Mouse (Mus musculus) kidney, embryonic 16.5 days (tissue): ENCODE measurements around the gene Neurl1b. TPM values are rescaled to one million over a fixed set of nuclear protein-coding genes. Genes with fewer than 3 reads are reported as not detected.

ENCODE experiments used
- ATAC-seq: fragments of 200-750 bp; cut with Nextera tagmentation; 2 replicates; pipeline ENCODE4 v1.8.0; 2017; ENCODE audit warnings: moderate TSS enrichment; ENCODE audit not compliant: low FRiP score, low TSS enrichment
- H3K27ac ChIP-seq: fragments of 300-500 bp; sonication (generic); 2 replicates; pipeline ENCODE4 v1.5.1; 2014; ENCODE audit warnings: low read length
- H3K27me3 ChIP-seq: fragments of 300-500 bp; sonication (generic); 2 replicates; pipeline ENCODE4 v1.6.1; 2014; ENCODE audit warnings: low read length, control low read depth, mixed read lengths; ENCODE audit not compliant: insufficient read depth
- H3K36me3 ChIP-seq: fragments of 300-500 bp; sonication (generic); 2 replicates; pipeline ENCODE4 v1.6.1; 2014; ENCODE audit warnings: low read length, control low read depth, mixed read lengths; ENCODE audit not compliant: insufficient read depth
- H3K4me1 ChIP-seq: fragments of 300-500 bp; sonication (generic); 2 replicates; pipeline ENCODE4 v1.6.1; 2014; ENCODE audit warnings: low read length, control low read depth, mixed read lengths; ENCODE audit not compliant: insufficient read depth
- H3K4me2 ChIP-seq: fragments of 300-500 bp; sonication (generic); replicated peaks from 2 replicates; pipeline ENCODE4 v1.6.1; 2014; ENCODE audit warnings: low read depth, low read length
- H3K4me3 ChIP-seq: fragments of 300-500 bp; sonication (generic); 2 replicates; pipeline ENCODE4 v1.5.1; 2014; ENCODE audit warnings: mild to moderate bottlenecking, low read length
- H3K9ac ChIP-seq: fragments of 300-500 bp; sonication (generic); replicated peaks from 2 replicates; pipeline ENCODE4 v1.6.1; 2014; ENCODE audit warnings: low read length
- H3K9me3 ChIP-seq: fragments of 300-500 bp; sonication (generic); 2 replicates; pipeline ENCODE4 v1.6.1; 2016; ENCODE audit warnings: low read length, control low read depth
- WGBS: fragments of 180-500 bp; shearing (Covaris S2); extraction: QIAGEN DNeasy Blood & Tissue Kit; methylation state at CpG from one replicate; pipeline ENCODE4 v1.1.7; 2014; 5-methylcytosine and 5-hydroxymethylcytosine counted together
- polyA plus RNA-seq: library from polyadenylated mRNA; unstranded; fragments of >200 nt; fragmentation: Nextera tagmentation; extraction: Ambion mirVana; gene quantifications from 2 replicates; pipeline ENCODE4 v1.2.1, GENCODE M21; 2015

Gene Neurl1b
- polyA plus RNA-seq: 1.7 and 2.4 TPM in 2 replicates

DNA sequence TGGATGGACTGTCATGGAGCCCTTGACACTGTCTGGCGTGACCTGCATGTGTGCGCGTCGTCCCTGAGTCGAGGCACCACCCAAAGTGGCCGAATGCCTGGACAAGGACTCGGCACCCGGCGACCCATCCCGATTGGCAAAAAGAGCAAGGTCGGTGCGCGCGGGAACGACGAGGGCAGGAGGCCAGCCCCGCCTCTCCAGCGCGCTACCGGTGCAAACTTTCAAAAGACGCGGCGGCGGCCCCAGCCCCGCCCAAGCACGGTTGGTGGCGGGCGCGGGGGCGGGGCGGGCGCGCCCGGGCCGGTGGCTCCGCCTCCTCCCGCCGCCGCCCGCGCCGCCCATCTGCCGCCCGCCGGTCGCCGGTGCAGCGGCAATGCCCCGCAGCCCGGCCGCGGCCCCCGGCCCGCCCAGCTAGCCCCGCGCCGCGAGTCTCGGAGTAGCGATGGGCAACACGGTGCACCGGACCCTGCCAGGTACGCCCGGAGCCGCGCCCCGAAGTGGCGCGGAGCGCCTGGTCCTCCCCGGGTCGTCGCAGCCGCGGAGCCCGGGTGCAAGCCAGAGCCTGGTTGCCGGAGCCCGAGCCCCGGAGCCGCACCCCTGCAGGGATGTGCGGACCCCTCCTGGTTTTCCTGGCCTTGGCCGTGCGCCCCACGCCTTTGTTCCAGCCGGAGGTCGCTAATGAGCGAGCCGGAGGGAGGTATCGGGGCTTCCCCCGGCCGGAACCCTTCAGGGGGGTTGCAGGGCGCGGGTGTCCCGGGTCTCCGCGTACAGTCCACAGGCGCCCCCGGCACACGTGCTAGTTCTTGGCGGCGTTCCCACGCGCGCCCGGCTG, at the start of gene Neurl1b:
Gene Neurl1b (plus strand): TSS at position 307 of the 832 bp plus-strand sequence.
- ATAC-seq: peak; percentile 57
- no peaks in the 10 kb centered on the region for H3K9me3 ChIP-seq
- H3K9ac ChIP-seq: peak within 1 kb of the TSS; percentile 87
- H3K4me3 ChIP-seq: peak within 1 kb of the TSS; percentile 80
- H3K4me2 ChIP-seq: peak within 1 kb of the TSS; percentile 98
- peak within 1 kb of the TSS; percentile 41 for H3K27ac ChIP-seq
- WGBS: under 1% methylated on average over 86 of the region's 105 CpGs
- no peaks in the 10 kb centered on the region for H3K36me3 ChIP-seq
- H3K27me3 ChIP-seq: no peaks in the 10 kb centered on the region
- H3K4me1 ChIP-seq: peaks cover 23% of the 10 kb centered on the region

- Histone ChIP-seq H3K27ac (no peak overlapping the region), H3K4me3 (no peak overlapping the region), H3K9ac (no peak overlapping the region), H3K4me1 (peaks cover 53% of the 10 kb centered on the region), H3K36me3 (no peaks in the 10 kb centered on the region), H3K4me2 (no peak overlapping the region), H3K9me3 (no peaks in the 10 kb centered on the region), H3K27me3 (no peaks in the 10 kb centered on the region)
- no peak for ATAC-seq
- 67% methylated on average over 4 of the region's 4 CpGs for WGBS
Observed at GRCm38 (mm10) chr17:26366792-26367191, 47.8 kb upstream of the Neurl1b start.

- peak overlapping the region; percentile 37; the same call in 1 of the 2 replicates for H3K27ac ChIP-seq
- H3K4me1 ChIP-seq: peaks cover 42% of the 10 kb centered on the region
- no peak overlapping the region for H3K4me2 ChIP-seq
- H3K27me3 ChIP-seq: no peaks in the 10 kb centered on the region
- H3K36me3 ChIP-seq: no peaks in the 10 kb centered on the region
- peak; percentile 85 for ATAC-seq
- 48% methylated on average over 10 of the region's 10 CpGs for WGBS
- no peak overlapping the region for H3K9ac ChIP-seq
- no peak overlapping the region for H3K4me3 ChIP-seq
- H3K9me3 ChIP-seq: no peaks in the 10 kb centered on the region
Observed at GRCm38 (mm10) chr17:26368336-26368992, 46.2 kb upstream of the Neurl1b start.

DNA sequence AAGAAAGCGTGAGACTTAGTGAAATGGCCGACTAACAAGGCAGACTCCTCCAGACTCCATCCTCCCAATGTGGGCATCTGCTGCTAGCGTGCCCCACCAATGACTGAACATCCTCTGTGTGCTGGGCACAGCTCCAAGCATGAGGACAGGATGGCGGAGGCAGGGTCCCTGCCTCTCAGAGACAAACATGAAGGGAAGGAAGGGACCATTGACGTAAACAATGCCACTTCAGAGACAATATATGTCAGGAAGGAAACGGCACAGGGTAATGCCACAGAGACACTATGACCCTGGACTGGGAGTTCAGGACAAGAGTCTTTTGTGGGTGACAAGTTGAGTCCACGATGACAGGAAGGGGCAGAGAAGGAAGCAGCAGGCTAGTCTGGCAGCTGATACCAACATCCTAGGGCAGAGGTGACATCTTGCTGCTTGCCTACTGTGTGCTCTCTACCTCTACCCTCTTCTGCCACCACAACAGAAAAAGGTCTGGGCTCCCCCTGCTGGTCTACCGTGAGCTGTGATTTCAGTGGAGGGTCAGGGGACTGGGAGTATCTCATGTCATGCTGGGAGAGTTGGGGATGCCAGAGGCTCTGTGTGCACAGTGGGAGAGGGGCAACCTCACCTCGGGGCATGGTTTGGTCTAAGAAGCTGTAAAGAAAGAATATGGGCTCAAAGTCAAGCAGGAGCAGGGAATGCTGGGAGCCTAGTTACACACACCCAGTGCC, 43.9 kb upstream of the Neurl1b start:
- Histone ChIP-seq H3K4me1 (peaks cover 42% of the 10 kb centered on the region), H3K9me3 (no peaks in the 10 kb centered on the region), H3K9ac (no peak overlapping the region), H3K36me3 (no peaks in the 10 kb centered on the region), H3K4me3 (no peak overlapping the region), H3K27me3 (no peaks in the 10 kb centered on the region), H3K4me2 (no peak overlapping the region), H3K27ac (peak overlapping the region; percentile 57; the same call in 1 of the 2 replicates)
- peak; percentile 31; the same call in 1 of the 2 replicates for ATAC-seq
- 44% methylated on average over 9 of the region's 9 CpGs for WGBS

GRCm38 (mm10) chr17:26371246-26371535, 43.4 kb upstream of the Neurl1b start:
- Histone ChIP-seq H3K4me2 (no peak overlapping the region), H3K9ac (no peak overlapping the region), H3K4me3 (no peak overlapping the region), H3K4me1 (peaks cover 38% of the 10 kb centered on the region), H3K27me3 (no peaks in the 10 kb centered on the region), H3K27ac (no peak overlapping the region; the same call in 1 of the 2 replicates), H3K9me3 (no peaks in the 10 kb centered on the region), H3K36me3 (no peaks in the 10 kb centered on the region)
- no peak for ATAC-seq
- 51% methylated on average over 3 of the region's 3 CpGs for WGBS

- Histone ChIP-seq H3K4me1 (peaks cover 22% of the 10 kb centered on the region), H3K4me3 (no peak overlapping the region), H3K4me2 (no peak overlapping the region), H3K9ac (no peak overlapping the region), H3K27ac (no peak overlapping the region), H3K27me3 (no peaks in the 10 kb centered on the region), H3K9me3 (no peaks in the 10 kb centered on the region), H3K36me3 (no peaks in the 10 kb centered on the region)
- ATAC-seq: no peak
- WGBS: 70% methylated on average over 5 of the region's 5 CpGs
Observed at GRCm38 (mm10) chr17:26373211-26373610, 41.4 kb upstream of the Neurl1b start.

DNA sequence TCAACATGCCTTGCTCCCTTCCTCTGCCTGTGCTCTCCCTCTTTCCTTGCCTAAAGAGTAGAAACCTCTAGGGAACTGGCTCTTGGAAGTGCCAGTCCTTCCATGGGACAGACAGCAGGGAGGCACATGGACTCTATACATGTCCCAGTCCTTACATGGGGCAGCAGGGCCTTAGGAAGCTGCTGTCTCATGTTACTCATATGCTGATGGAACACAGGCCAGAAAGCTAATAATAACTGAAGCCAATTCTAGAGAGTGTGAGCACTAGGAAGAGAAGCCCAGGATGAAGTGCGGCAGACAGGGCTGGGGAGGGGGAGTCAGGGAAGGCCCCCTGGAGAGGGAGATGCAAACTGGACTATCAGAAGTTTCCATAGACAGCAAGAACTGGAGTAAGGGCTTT, 38.2 kb upstream of the Neurl1b start:
- Histone ChIP-seq H3K4me3 (no peak overlapping the region), H3K27me3 (no peaks in the 10 kb centered on the region), H3K9me3 (no peaks in the 10 kb centered on the region), H3K36me3 (no peaks in the 10 kb centered on the region), H3K4me2 (no peak overlapping the region), H3K27ac (no peak overlapping the region), H3K9ac (no peak overlapping the region), H3K4me1 (peaks cover 14% of the 10 kb centered on the region)
- WGBS: 57% methylated on average over 1 of the region's 1 CpGs
- ATAC-seq: no peak

GRCm38 (mm10) chr17:26376994-26377744, 37.5 kb upstream of the Neurl1b start:
- H3K4me3 ChIP-seq: no peak overlapping the region
- no peak overlapping the region for H3K9ac ChIP-seq
- peaks cover 22% of the 10 kb centered on the region for H3K4me1 ChIP-seq
- WGBS: 80% methylated on average over 4 of the region's 4 CpGs
- H3K36me3 ChIP-seq: no peaks in the 10 kb centered on the region
- no peak for ATAC-seq
- H3K4me2 ChIP-seq: no peak overlapping the region
- no peaks in the 10 kb centered on the region for H3K9me3 ChIP-seq
- no peaks in the 10 kb centered on the region for H3K27me3 ChIP-seq
- H3K27ac ChIP-seq: no peak overlapping the region

- ATAC-seq: peak; percentile 32
- Histone ChIP-seq H3K9ac (no peak overlapping the region; the same call in 1 of the 2 replicates), H3K4me2 (peak overlapping the region; percentile 50), H3K27me3 (no peaks in the 10 kb centered on the region), H3K36me3 (no peaks in the 10 kb centered on the region), H3K4me3 (no peak overlapping the region), H3K27ac (peak overlapping the region; percentile 87), H3K4me1 (peaks cover 27% of the 10 kb centered on the region), H3K9me3 (no peaks in the 10 kb centered on the region)
- 33% methylated on average over 7 of the region's 8 CpGs for WGBS
Observed at GRCm38 (mm10) chr17:26380280-26380985, 34.2 kb upstream of the Neurl1b start.
